Mouse (Mus musculus) forebrain, postnatal 0 days (tissue): Measurements from ENCODE around the gene Gm5089. TPM values are rescaled to one million over a fixed set of nuclear protein-coding genes. Genes with fewer than 3 reads are reported as not detected.

Source experiments
- ATAC-seq: fragments of 200-750 bp; cut with Nextera tagmentation; 2 replicates; pipeline ENCODE4 v1.8.0; 2017; ENCODE audit warnings: mild to moderate bottlenecking, moderate library complexity
- DNase-seq: peaks from one replicate; pipeline ENCODE4 v3.0.0-alpha.2; 2015
- H3K27ac ChIP-seq: fragments of 300-500 bp; sonication (generic); 2 replicates; pipeline ENCODE4 v1.5.1; 2014; ENCODE audit warnings: low read depth, mild to moderate bottlenecking, antibody characterized with exemption, low read length, moderate library complexity, mixed read lengths
- H3K27me3 ChIP-seq: fragments of 300-500 bp; sonication (generic); 2 replicates; pipeline ENCODE4 v1.6.1; 2014; ENCODE audit warnings: mild to moderate bottlenecking, low read length, mixed read lengths; ENCODE audit not compliant: insufficient read depth
- H3K36me3 ChIP-seq: fragments of 300-500 bp; sonication (generic); 2 replicates; pipeline ENCODE4 v1.6.1; 2014; ENCODE audit warnings: mild to moderate bottlenecking, moderate library complexity; ENCODE audit not compliant: insufficient read depth
- H3K4me1 ChIP-seq: fragments of 300-500 bp; sonication (generic); 2 replicates; pipeline ENCODE4 v1.6.1; 2014; ENCODE audit warnings: antibody characterized with exemption; ENCODE audit not compliant: insufficient read depth
- H3K4me2 ChIP-seq: fragments of 300-500 bp; sonication (generic); 2 replicates; pipeline ENCODE4 v1.6.1; 2014; ENCODE audit warnings: low read depth, mild to moderate bottlenecking, moderate library complexity
- H3K4me3 ChIP-seq: fragments of 300-500 bp; sonication (generic); 2 replicates; pipeline ENCODE4 v1.5.1; 2014; ENCODE audit warnings: low read depth, low read length, mixed read lengths
- H3K9ac ChIP-seq: fragments of 300-500 bp; sonication (generic); 2 replicates; pipeline ENCODE4 v1.6.1; 2014; ENCODE audit warnings: mild to moderate bottlenecking
- H3K9me3 ChIP-seq: fragments of 300-500 bp; sonication (generic); 2 replicates; pipeline ENCODE4 v1.6.1; 2016; ENCODE audit warnings: low read length
- CTCF ChIP-seq: sonication (generic); IDR thresholded peaks from 2 replicates; pipeline ENCODE4 v1.5.1; 2016; ENCODE audit warnings: antibody characterized with exemption, control low read depth, low read depth
- WGBS: fragments of 180-500 bp; shearing (Covaris S2); extraction: QIAGEN DNeasy Blood & Tissue Kit; methylation state at CpG from one replicate; pipeline ENCODE4 v1.1.7; 2014; 5-methylcytosine and 5-hydroxymethylcytosine counted together
- polyA plus RNA-seq: library from polyadenylated mRNA; unstranded; fragments of >200 nt; fragmentation: Nextera tagmentation; extraction: Ambion mirVana; gene quantifications from 2 replicates; pipeline ENCODE4 v1.2.1, GENCODE M21; 2015
- total RNA-seq: library from RNA; depleted of rRNA; stranded (reverse); fragments of >200 nt; gene quantifications from 2 replicates; pipeline ENCODE4 v1.2.3, GENCODE M21; 2014; rRNA removed

The Gm5089 gene
- total and polyA plus RNA-seq, 2 experiments from 2014 or later = 0.12 to 0.33 TPM

DNA sequence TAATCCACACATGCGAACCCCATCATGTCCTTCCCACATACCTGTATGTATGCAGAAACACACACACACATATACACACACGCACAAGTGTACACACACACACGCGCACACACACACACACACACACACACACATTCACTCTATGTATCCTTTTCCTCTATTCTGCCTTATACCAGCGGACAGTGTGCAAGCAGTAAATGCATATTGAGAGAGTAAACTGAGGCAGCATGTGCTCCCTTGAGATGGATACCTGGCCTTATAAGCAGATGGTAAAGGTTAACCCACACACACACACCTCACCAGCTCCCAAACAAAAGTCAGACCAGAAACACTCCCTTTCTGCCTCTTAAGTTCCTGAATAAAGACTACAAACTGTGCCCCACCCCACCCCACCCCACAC, 65.2 kb downstream of the Gm5089 start:
- 95% methylated on average over 5 of the region's 5 CpGs for WGBS
- H3K9ac ChIP-seq = no peak overlapping the region
- DNase-seq (no peak), ATAC-seq (no peak)
- H3K4me2 ChIP-seq = no peak overlapping the region
- no peak overlapping the region for H3K27ac ChIP-seq
- no peaks in the 10 kb centered on the region for H3K4me1 ChIP-seq
- H3K9me3 ChIP-seq = no peaks in the 10 kb centered on the region
- H3K4me3 ChIP-seq = no peak overlapping the region
- H3K27me3 ChIP-seq = peaks cover 31% of the 10 kb centered on the region
- no peak for TF ChIP-seq CTCF
- no peaks in the 10 kb centered on the region for H3K36me3 ChIP-seq

DNA sequence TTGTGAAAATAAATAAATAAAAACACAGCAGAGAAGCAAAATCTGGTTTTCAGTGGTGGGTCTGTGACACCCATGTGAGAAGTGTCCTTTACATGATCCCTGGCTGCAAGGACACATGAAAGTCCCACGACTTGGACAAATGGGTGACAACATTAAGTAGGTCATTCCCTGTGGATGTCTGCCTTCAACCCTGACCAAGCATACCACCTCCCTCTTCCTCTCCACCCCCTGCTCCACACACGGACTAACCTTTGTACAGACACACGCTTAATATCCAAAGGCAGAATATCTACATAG, 65.7 kb downstream of the Gm5089 start:
- Histone ChIP-seq H3K27me3 (peaks cover 29% of the 10 kb centered on the region), H3K36me3 (no peaks in the 10 kb centered on the region), H3K9me3 (no peaks in the 10 kb centered on the region), H3K9ac (no peak overlapping the region), H3K4me2 (no peak overlapping the region), H3K4me1 (no peaks in the 10 kb centered on the region), H3K27ac (no peak overlapping the region), H3K4me3 (no peak overlapping the region)
- DNase-seq = no peak
- ATAC-seq = no peak
- WGBS = 82% methylated on average over 3 of the region's 3 CpGs
- TF ChIP-seq CTCF = no peak

Other genes starting within 250 kb of the Gm5089 start
- gene Zic5, start 14.6 kb upstream of the Gm5089 start, total RNA-seq = 13.9 and 22.8 TPM in 2 replicates
- 5.1 and 13.8 TPM in 2 replicates for gene Zic5, start 14.6 kb upstream of the Gm5089 start, polyA plus RNA-seq
- gene Zic2, start 24.3 kb upstream of the Gm5089 start, total RNA-seq = 44.9 and 105 TPM in 2 replicates
- 9.6 and 16.3 TPM in 2 replicates for gene Zic2, start 24.3 kb upstream of the Gm5089 start, polyA plus RNA-seq
- gene Gm10837, start 39.5 kb upstream of the Gm5089 start, total RNA-seq = 0.15 and 1.0 TPM in 2 replicates
- gene Gm10837, start 39.5 kb upstream of the Gm5089 start, polyA plus RNA-seq = 0.23 TPM in 1 of 2 replicates, not detected in the other
- gene Pcca, start 83.2 kb upstream of the Gm5089 start, total RNA-seq = 11.9 and 12.4 TPM in 2 replicates
- gene Pcca, start 83.2 kb upstream of the Gm5089 start, polyA plus RNA-seq = 23.8 and 29.4 TPM in 2 replicates